Mouse (Mus musculus) frontal cortex, adult (tissue): ENCODE results near the gene Maml3.

Experiments
- ATAC-seq: cut with Nextera tagmentation; 2 replicates; pipeline ENCODE4 v1.9.2; 2017; ENCODE audit warnings: mild to moderate bottlenecking, moderate library complexity, mixed read lengths; ENCODE audit not compliant: low TSS enrichment

Gene Maml3

DNA sequence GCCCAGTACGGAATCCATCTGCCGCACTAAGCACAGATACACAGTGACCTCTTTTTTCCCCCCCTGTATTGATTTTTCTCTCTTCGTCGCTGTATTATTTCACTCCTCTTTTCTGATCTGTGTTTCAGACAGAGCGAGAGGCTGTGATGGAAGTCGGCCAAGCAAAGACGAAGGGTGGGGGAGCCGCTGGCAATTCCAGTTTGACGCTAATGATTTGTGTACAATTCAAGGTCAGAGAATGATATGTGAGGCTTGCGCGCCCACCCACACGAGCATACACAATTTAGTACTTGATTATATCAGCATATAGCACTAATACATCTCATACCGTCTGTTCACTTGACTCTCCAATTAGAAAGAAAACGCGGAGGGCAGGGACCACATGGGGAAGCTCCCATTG, 271.9 kb downstream of the Maml3 start:
- ATAC-seq: no peak

DNA sequence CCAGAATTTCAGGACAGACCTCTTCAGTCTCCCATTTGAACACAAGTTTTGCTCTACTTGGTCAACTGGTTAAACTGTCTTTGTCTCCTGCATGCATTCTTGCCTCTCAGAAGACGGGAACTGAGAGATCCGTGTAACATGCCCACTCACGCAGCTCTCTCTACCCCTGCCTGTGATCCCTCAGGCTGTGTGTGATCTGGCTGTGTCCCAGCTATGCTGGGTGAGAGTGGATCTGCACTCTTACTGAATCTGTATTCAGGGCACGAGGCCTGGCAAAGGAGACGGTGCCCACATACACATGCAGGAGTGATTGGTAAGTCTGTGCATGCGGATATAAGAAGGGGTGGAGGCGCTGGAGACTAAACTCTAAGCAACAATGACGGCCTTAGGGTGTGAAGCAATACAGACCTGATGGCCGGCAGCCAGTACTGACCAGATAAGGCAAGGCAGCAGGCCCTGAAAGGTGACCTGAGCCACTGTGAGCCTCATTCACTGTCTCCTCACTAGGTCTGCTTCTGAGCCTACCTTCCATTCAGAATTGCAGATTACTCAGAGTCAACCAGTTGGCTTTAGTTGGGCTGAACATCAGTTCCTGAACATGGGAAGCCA, 274.0 kb downstream of the Maml3 start:
- ATAC-seq: peak; percentile 34; the same call in 1 of the 2 replicates

DNA sequence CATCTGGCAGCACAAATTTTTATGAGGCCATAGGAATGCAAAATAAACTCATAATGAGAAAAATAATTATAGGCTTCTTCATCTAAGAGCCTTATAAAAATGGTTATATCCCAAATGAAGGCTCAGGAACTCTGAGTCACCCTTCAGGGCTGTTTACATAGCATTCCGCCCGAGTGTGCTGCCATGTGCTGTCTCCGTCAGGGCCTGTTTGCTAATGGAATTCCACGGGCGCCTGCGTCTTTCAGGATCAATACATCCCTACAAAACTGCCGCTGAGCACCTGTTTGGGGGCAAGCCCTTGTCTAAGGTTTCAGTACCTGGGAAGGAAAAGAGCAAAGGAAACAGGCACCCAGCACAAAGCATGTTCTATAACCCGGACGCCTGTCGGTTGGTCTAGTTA, 279.3 kb downstream of the Maml3 start:
- no peak for ATAC-seq

DNA sequence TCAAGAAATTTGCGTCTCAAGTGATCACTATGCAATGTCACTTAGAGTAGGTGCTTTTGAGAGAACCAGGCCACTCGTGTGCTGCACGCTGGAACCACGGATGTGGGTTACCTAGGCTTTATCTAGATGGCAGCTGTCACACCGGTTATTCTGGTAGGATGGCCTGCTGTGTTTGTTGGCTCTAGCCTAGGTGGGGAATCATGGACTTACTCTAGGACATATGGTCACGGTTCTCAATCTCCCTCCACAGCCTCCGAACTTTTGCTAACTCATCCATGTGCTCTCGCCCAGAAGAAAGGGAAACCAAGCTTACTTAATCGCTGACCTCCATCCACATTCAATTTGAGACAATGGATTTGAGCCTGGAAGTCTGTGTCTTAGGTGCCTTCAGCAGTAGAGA, 280.4 kb downstream of the Maml3 start:
- ATAC-seq: no peak

DNA sequence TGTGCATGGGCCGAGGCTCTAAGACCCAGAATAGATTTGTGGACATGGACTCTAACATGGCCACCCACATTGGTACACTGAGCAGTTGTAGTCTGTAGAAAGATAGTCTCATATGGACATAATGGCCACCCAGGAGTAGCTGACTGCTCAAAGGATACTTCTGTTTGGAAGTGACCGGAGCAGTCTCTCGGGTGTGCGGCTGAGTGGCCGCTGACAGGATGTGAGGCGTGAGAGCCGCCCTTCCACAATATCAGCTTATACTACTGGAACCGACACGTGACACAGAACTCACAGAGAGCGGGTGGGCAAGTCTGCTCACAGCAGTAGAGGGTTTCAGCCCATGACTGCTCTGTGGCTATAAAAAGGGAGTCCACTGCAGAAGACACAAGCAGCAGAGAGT, 283.3 kb downstream of the Maml3 start:
- no peak for ATAC-seq

DNA sequence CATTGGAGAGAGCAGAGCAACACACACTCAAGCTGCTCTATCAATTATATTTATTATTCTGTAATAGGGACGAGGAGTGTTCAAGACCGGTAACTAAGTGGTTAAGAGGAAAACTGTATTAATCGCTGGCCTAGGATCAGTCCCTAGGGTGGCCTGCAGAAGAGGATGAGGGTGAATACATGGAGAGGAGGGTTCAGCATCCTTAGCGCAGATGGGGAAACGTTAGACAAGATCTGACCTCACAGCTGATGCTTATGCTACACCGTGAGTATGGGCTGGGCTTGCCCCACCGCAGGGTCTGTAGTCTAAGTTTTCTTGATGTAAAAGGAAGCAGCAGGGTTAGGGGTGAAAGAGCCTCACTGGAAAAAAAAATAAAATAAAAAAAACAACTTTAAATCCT, 285.8 kb downstream of the Maml3 start:
- ATAC-seq: no peak

DNA sequence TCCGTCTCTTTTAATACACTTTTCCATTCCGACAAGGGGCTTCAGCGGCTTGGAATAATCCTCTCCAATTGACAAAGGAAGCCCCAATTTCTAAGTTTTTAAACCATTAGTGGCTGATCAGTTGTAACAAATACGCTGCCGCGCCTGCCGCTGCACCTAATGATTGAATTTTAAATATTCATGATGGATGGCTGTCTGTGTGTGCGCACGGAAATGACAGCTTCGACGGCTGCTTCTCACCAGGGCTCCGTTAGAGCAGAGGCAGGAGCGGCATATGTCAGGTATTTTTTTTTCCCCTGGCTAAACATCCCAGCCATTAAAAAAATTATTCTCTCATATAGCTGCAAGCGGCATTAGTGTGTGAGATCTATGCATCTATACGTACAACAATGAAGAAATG, 287.0 kb downstream of the Maml3 start:
- no peak for ATAC-seq

DNA sequence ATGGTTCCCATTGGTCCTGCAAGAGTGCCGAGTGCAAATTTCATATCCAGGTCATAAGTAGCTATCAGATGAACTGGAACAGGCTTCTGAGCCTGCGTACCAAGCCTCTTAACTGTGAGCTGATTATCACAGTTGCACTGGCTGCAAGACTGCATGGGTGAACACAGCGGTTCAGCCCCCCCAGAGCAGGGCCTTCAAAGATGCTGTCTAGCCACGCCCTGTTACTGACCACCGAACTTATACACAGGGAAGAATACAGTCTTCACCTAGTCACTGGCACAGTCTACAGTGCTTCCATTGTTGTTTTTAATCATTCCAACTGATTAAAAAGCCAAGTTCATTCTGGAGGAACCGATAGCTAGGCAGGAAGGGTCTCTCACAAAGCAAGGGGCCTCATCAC, 287.5 kb downstream of the Maml3 start:
- ATAC-seq: no peak

DNA sequence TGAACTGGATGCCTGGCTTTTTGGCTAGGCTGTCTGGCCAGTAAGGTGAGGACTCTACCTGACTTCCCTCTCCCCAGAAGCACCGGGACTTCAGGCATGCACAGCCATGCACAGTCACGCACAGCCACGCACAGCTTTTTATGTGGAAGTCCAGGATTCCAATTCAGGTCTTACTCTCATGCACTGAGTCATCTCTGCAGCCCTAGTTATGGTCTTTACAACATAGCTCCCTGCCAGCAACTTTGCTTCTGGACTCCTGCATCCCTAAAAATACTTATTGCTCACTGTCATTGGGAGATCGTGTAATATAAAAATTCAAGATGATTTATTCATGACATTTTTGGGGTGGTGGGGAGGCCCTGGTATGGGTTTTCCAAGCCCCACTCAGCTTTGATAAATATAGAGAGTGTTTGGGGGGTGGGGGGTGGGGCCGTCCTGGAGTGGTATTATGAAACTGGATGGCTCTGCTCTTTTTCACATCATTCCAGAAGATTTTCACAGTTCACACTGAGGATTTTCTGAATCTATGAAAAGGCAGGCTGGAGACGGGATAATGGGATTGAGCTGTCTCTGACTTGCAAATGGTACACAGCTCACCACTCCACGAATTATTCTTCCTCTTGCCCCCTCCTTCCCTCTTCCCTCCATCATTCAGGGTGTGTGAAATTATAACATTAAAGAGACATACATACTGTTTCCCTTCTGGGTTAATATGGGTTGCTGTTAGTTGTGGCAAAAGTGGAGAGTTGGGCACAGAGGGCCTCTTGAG, 288.2 kb downstream of the Maml3 start:
- peak; percentile 76 for ATAC-seq

DNA sequence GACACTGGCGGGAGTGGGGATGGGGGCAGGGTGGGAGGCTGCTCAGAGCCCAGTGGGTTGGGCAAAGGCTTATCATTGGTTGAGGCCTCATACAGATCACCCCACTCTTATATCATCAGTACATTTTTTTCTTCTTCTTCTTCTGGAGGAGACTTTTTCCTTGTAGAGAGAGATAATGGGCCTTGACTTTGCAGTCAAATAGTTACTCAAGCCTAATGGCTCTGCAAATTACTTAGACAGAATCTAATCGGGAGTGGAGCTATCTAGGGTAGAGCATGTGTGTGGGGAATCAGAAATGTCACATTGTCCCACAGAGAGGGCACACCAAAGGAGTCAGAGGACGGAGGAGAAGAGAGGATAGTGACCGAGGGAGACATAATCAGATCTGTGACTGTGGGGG, 290.8 kb downstream of the Maml3 start:
- no peak for ATAC-seq

DNA sequence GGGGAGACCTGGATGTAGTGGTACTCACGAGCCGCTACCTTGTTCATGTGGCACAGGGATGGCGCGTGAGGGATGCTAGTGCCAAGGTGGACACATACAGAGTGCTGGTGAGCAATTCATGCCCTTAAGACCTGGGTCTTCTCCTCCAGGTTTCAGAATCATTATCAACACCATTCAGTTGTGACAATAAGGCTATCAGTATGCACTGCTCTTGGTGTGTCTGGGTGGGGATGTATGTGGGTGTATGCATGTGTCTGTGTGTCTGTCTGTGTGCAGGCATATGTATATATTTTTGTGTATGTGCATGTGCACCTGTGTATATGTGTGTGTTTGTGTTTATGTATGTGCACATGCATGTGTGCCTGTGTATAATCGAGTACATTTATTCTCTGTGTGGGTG, 291.7 kb downstream of the Maml3 start:
- ATAC-seq: no peak

DNA sequence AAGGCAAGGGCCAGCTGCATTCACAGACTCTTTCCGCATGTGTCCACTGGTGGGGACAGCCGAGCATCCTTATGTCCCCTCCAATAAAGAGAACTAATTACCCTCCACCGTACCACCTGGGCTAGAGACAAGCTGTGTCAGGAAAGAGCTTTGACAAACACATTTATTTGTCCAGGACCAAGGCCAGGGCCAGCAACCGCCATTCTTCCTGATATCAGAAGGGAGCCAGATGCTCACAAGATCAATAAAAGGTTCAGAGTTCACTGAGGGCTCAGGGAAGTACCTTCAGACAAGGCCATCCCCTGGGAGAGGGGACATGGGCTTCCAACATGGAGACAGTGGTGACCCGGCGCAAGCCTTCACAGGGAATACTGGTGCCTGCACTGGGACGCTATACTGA, 294.1 kb downstream of the Maml3 start:
- ATAC-seq: no peak

DNA sequence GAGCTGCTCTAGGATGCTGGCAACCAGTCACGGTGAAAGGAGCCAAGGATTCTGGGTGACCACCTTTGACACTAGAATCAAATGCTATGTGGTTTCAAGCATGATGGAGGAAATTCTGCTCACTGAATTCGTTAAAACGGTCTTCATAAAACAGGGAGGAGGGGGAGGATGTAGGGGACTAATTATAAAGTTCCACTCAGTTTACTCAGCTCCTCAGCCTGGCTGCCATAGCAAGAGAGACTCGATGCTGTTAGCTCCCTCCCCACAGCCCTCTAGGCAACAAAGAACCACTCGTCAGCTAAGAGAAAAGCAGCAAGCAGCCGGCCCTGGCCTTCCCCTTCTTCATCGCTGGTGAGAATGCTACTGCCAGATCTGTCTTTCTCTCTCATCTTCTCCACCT, 295.1 kb downstream of the Maml3 start:
- ATAC-seq: peak; percentile 9; the same call in 1 of the 2 replicates

DNA sequence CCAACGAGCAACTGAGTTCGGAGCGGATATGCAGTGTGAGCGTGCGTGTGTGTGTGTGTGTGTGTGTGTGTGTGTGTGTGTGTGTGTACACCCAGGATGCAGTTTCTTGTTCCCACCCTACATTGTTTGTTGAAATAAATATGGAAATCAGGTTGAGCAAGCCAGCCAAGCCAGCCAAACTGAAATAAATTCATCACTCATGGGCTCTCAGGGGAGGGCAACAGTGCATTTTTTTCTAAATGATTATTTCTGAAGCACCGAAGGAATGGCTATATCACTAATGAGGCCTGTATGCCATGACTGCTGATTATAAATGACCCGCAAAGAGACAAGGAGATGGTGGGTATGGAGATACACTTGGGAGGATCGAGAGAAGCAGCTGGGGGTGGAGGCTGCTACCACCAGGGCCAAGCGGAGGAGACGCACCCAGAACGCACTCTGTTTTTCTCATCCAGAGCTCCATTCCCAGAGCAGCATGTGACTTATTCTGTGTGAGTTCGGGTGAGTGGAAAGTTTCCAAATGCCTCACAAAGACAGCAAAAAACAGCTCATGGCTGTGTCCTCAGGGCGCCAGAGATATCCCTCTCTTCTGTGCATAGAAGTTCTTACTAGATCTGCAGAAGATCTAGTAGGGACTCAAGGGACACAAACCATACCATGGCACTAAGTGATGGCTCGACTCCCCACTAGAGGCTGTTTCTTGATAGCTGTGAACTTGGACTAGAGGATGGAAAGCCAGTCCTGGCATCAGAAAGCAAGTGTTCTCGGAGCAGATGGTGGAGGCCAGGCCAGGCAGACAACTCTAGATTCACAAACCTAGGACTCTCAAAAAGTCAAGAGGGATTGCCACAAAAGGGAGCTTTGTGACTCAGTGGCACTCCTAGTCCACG, 296.6 kb downstream of the Maml3 start:
- ATAC-seq: peak; percentile 75

DNA sequence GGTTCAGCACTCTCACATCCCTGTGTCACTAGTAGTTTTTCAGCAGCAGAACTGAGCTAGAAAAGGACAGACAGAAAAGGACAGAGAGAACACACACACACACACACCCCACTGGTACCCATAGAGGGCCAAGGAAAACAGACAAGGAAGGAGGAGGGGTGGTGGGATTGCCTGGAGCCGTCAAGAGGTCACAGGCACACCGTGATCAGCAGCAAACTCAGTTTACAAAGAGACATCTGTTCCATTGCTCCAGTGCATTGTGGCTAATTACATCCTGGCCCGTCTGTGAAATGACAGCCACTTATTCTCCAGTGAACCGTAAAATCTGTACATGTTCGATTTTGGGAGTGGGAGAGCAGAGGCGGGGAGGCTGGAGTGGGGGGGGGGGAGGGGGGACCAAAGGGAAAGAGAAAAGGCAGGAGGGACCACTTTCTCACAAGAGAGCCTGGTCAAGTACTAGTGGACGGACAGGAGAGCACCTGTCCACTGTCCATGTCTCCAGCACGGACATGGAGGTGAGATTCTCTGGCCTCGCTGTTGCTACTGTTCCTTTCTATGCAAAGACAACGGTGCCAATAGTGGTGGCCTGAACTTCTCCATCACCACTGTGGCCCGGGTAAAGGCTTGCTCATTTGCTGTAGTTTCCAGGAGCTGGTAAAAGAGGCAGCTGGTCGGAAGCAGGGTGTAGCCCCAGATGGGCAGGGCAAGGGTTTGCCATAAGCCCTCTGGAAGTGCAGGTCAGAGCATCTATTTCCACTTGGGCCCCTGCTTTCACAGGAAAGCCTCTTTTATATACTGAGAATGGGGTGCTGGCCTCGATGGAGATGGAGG, 299.2 kb downstream of the Maml3 start:
- ATAC-seq: no peak

DNA sequence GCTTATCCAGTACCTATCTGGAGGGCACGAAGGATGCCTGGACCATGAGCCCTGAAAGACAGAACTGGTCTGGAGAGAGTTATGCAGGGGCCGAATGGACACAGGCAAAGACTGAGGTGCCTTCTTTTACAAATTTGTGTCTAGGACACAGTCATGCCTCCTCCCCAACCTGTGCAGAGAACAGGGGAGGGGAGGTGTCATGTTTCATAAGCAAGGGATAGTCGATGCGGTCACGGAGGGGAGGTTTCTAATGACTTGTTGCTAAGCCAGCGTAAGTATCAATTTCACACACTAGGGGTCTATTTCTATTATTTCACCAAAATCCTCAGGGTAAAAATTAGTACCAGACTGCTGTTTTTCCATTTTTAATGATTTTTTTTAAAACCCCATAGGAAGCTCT, 301.0 kb downstream of the Maml3 start:
- no peak for ATAC-seq

DNA sequence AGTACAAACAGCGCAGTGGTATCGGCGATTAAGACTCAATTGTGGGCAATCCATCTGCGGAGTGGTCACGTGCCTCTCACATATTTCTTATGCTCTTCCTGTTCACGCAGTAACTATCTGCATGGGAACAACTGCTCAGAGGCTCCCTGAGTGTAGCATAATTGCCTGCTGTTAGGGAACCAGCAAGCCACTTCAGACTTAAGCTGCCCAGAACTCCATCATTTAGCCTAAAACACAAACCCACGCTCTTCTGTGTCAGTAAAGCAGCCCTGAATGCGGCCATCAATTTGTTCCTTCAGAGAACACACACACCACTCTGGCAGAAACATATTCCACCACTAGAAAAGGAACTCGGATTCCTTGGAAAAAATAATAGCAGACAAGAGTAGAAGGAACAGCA, 305.2 kb downstream of the Maml3 start:
- ATAC-seq: peak; percentile 70

DNA sequence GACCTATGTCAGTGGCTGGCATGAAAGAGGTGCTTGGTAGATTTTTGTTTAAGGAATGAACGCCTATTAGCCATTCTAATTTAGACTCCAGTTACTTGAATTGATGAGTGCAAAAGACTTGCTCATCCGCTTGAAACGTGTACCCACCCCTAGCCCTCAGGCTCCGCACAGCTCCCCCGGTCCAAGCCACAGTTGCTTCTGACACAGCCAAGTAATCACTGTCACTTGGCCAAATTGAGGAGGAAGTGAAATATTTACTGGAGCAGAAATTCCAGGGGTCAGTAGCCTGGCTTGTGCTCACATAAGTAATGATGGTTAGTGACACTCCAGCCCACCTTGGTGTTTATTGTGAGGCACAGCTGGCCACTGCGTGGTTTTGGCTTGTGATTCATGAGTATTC, 308.0 kb downstream of the Maml3 start:
- no peak for ATAC-seq

DNA sequence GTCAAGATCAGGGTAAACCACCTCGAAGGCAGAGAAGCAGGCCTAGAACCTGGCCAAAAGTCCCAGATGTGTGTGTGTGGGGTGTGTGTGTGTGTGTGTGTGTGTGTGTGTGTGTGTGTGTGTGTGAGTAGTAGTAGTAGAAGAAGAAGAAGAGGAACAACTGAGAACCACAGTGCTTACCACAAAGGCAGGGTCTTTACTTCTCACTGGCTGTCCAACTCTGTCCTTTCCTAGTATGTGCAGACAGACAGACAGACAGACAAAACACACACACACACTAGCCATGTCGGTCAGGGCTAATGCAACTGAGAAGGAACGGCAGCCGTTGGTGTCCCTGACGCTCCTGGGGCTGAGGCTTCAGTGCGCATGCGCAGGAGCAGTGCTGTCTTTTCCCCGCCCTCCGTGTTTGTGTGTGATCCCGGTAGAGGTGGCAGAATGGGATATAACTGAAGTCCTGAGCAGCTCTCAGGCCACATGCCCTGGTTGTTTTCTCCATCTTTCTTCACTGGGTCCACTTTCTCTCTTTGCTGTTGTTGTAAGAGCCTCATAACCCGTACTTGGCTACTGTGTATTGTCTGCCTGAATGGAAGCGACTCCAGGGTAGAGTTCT, 308.6 kb downstream of the Maml3 start:
- ATAC-seq: peak; percentile 74

DNA sequence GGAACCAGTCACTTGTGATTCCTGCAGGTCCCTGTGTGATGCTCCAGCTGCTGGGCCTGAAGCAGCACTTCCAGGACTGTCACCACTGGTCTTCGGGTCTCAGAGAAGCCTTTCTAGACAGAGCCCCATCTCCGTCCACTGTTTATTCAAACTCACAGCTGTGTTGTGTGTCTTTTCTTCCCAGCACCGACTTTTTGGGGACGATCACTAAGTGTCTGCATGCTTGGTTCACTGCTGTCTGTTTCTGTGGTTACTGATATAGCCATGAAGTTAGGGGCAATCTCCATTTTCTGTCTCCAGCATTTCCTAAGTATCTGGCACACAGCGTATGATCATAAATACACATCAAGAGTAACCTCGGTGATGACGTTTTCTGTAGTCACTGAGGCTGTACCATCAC, 313.3 kb downstream of the Maml3 start:
- no peak for ATAC-seq

DNA sequence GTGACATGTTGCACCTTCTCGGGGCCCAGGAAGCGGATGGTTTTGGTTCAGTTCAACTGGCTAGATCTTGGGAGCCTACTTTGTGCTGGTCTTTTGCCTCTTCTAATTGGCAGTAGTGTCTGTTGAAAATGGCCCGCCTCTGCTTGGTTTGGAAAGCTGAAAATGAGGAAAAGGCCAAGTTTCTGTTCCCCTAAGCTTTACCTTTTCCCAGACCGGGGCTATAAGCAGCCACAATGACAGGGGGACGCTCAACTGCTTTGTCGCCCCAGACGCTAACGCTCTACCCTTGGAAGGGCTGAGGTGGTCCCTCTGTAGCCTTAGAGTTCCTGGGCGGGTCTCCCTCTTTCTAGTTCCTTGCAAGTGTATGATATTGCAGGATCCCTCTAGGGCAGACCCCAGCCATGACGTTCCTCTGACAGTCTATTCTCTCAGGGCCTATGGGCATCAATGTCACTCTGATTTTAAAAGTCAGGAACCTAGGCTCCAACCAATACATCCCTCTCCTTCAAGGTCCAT, 315.4 kb downstream of the Maml3 start:
- no peak for ATAC-seq
